Mouse (Mus musculus) midbrain, embryonic 13.5 days (tissue): ENCODE measurements at regions not wholly inside any gene's neighbourhood (a gene's known extent, or its start where the extent isn't known, plus 50 kb on each side); places are given as distances from the start of the nearest gene placed in this dataset.

Experiments used
- ATAC-seq: fragments of 200-750 bp; cut with Nextera tagmentation; 2 replicates; pipeline ENCODE4 v1.8.0; 2017; ENCODE audit warnings: mild to moderate bottlenecking, moderate TSS enrichment, moderate library complexity
- H3K27ac ChIP-seq: fragments of 300-500 bp; sonication (generic); 2 replicates; pipeline ENCODE4 v1.5.1; 2015; ENCODE audit warnings: inconsistent platforms, mild to moderate bottlenecking, moderate library complexity
- H3K27me3 ChIP-seq: fragments of 300-500 bp; sonication (generic); 2 replicates; pipeline ENCODE4 v1.6.1; 2015; ENCODE audit warnings: mild to moderate bottlenecking, inconsistent platforms
- H3K36me3 ChIP-seq: fragments of 300-500 bp; sonication (generic); 2 replicates; pipeline ENCODE4 v1.6.1; 2015; ENCODE audit warnings: mild to moderate bottlenecking, inconsistent platforms
- H3K4me1 ChIP-seq: fragments of 300-500 bp; sonication (generic); replicated peaks from 2 replicates; pipeline ENCODE4 v1.6.1; 2015; ENCODE audit warnings: inconsistent platforms
- H3K4me2 ChIP-seq: fragments of 300-500 bp; sonication (generic); replicated peaks from 2 replicates; pipeline ENCODE4 v1.6.1; 2015; ENCODE audit warnings: moderate library complexity, mild to moderate bottlenecking, inconsistent platforms
- H3K4me3 ChIP-seq: fragments of 300-500 bp; sonication (generic); replicated peaks from 2 replicates; pipeline ENCODE4 v1.5.1; 2015; ENCODE audit warnings: mild to moderate bottlenecking, inconsistent platforms
- H3K9ac ChIP-seq: fragments of 300-500 bp; sonication (generic); replicated peaks from 2 replicates; pipeline ENCODE4 v1.6.1; 2015; ENCODE audit warnings: mild to moderate bottlenecking, inconsistent platforms
- H3K9me3 ChIP-seq: fragments of 300-500 bp; sonication (generic); 2 replicates; pipeline ENCODE4 v1.6.1; 2016; ENCODE audit warnings: mild to moderate bottlenecking, inconsistent platforms
- WGBS: fragments of 180-500 bp; shearing (Covaris S2); methylation state at CpG from one replicate; pipeline ENCODE4 v1.1.7; 2015; 5-methylcytosine and 5-hydroxymethylcytosine counted together

GRCm38 (mm10) chr7:37020078-37020477, 322.2 kb downstream of the Tshz3 start:
- H3K9ac ChIP-seq, result no peak overlapping the region
- H3K4me2 ChIP-seq, result no peak overlapping the region
- no peaks in the 10 kb centered on the region for H3K4me1 ChIP-seq
- WGBS, result 62% methylated on average over 3 of the region's 3 CpGs
- no peaks in the 10 kb centered on the region for H3K36me3 ChIP-seq
- no peak overlapping the region for H3K4me3 ChIP-seq
- ATAC-seq, result no peak
- H3K27ac ChIP-seq, result no peak overlapping the region
- H3K27me3 ChIP-seq, result no peaks in the 10 kb centered on the region
- no peaks in the 10 kb centered on the region for H3K9me3 ChIP-seq

GRCm38 (mm10) chr7:37024501-37025025, 326.6 kb downstream of the Tshz3 start:
- Histone ChIP-seq H3K36me3 (no peaks in the 10 kb centered on the region), H3K27ac (no peak overlapping the region), H3K4me2 (no peak overlapping the region), H3K9ac (no peak overlapping the region), H3K27me3 (no peaks in the 10 kb centered on the region), H3K9me3 (0 out of 2 replicates have a peak, but pooled peaks cover 5% of the 10 kb centered on the region), H3K4me3 (no peak overlapping the region), H3K4me1 (no peaks in the 10 kb centered on the region)
- no peak for ATAC-seq
- 94% methylated on average over 7 of the region's 7 CpGs for WGBS

- WGBS, result 83% methylated on average over 8 of the region's 8 CpGs
- ATAC-seq, result no peak
- Histone ChIP-seq H3K4me2 (no peak overlapping the region), H3K9ac (no peak overlapping the region), H3K27ac (no peak overlapping the region), H3K27me3 (no peaks in the 10 kb centered on the region), H3K36me3 (no peaks in the 10 kb centered on the region), H3K4me1 (no peaks in the 10 kb centered on the region), H3K9me3 (peaks cover 2% of the 10 kb centered on the region; the same call in 1 of the 2 replicates), H3K4me3 (no peak overlapping the region)
Measured at GRCm38 (mm10) chr7:37064582-37065458, 366.9 kb downstream of the Tshz3 start.

- WGBS, result 72% methylated on average over 6 of the region's 6 CpGs
- no peak overlapping the region for H3K27ac ChIP-seq
- H3K9ac ChIP-seq, result no peak overlapping the region
- no peaks in the 10 kb centered on the region for H3K4me1 ChIP-seq
- H3K4me2 ChIP-seq, result no peak overlapping the region
- H3K36me3 ChIP-seq, result no peaks in the 10 kb centered on the region
- H3K27me3 ChIP-seq, result no peaks in the 10 kb centered on the region
- ATAC-seq, result peak; percentile 53; the same call in 1 of the 2 replicates
- no peaks in the 10 kb centered on the region for H3K9me3 ChIP-seq
- H3K4me3 ChIP-seq, result no peak overlapping the region
Measured at GRCm38 (mm10) chr7:37077698-37078097, 379.8 kb downstream of the Tshz3 start.

GRCm38 (mm10) chr7:37078140-37078539, 380.2 kb downstream of the Tshz3 start:
- ATAC-seq, result peak; percentile 66
- Histone ChIP-seq H3K9me3 (no peaks in the 10 kb centered on the region), H3K4me3 (no peak overlapping the region), H3K9ac (no peak overlapping the region), H3K4me2 (no peak overlapping the region), H3K27ac (no peak overlapping the region), H3K27me3 (no peaks in the 10 kb centered on the region), H3K4me1 (no peaks in the 10 kb centered on the region), H3K36me3 (no peaks in the 10 kb centered on the region)
- WGBS, result 73% methylated on average over 7 of the region's 7 CpGs

GRCm38 (mm10) chr7:37089726-37090125, 391.8 kb downstream of the Tshz3 start:
- Histone ChIP-seq H3K36me3 (no peaks in the 10 kb centered on the region), H3K9ac (no peak overlapping the region), H3K27ac (no peak overlapping the region), H3K4me1 (no peaks in the 10 kb centered on the region), H3K4me3 (no peak overlapping the region), H3K9me3 (no peaks in the 10 kb centered on the region), H3K4me2 (no peak overlapping the region), H3K27me3 (no peaks in the 10 kb centered on the region)
- no peak for ATAC-seq
- 88% methylated on average over 3 of the region's 3 CpGs for WGBS

GRCm38 (mm10) chr7:37092572-37092971, 394.7 kb downstream of the Tshz3 start:
- Histone ChIP-seq H3K9me3 (no peaks in the 10 kb centered on the region), H3K36me3 (no peaks in the 10 kb centered on the region), H3K27me3 (no peaks in the 10 kb centered on the region), H3K9ac (no peak overlapping the region), H3K4me2 (no peak overlapping the region), H3K4me1 (no peaks in the 10 kb centered on the region), H3K4me3 (no peak overlapping the region), H3K27ac (no peak overlapping the region)
- no peak for ATAC-seq
- 87% methylated on average over 6 of the region's 6 CpGs for WGBS

GRCm38 (mm10) chr7:37093721-37094120, 395.8 kb downstream of the Tshz3 start:
- H3K4me1 ChIP-seq, result no peaks in the 10 kb centered on the region
- no peak overlapping the region for H3K4me2 ChIP-seq
- ATAC-seq, result no peak
- H3K9me3 ChIP-seq, result no peaks in the 10 kb centered on the region
- no peaks in the 10 kb centered on the region for H3K36me3 ChIP-seq
- WGBS, result 70% methylated on average over 3 of the region's 3 CpGs
- no peak overlapping the region for H3K4me3 ChIP-seq
- no peak overlapping the region for H3K9ac ChIP-seq
- no peaks in the 10 kb centered on the region for H3K27me3 ChIP-seq
- no peak overlapping the region for H3K27ac ChIP-seq

GRCm38 (mm10) chr7:37095839-37096238, 397.9 kb downstream of the Tshz3 start:
- Histone ChIP-seq H3K36me3 (no peaks in the 10 kb centered on the region), H3K9me3 (no peaks in the 10 kb centered on the region), H3K27me3 (no peaks in the 10 kb centered on the region), H3K27ac (no peak overlapping the region), H3K4me3 (no peak overlapping the region), H3K4me1 (peaks cover 3% of the 10 kb centered on the region; the same call in 1 of the 2 replicates), H3K9ac (no peak overlapping the region), H3K4me2 (no peak overlapping the region)
- WGBS, result 89% methylated on average over 11 of the region's 11 CpGs
- no peak for ATAC-seq

GRCm38 (mm10) chr7:37096291-37096690, 398.4 kb downstream of the Tshz3 start:
- no peaks in the 10 kb centered on the region for H3K9me3 ChIP-seq
- no peaks in the 10 kb centered on the region for H3K36me3 ChIP-seq
- no peak overlapping the region for H3K4me3 ChIP-seq
- no peak overlapping the region for H3K27ac ChIP-seq
- no peak overlapping the region for H3K4me2 ChIP-seq
- peaks cover 3% of the 10 kb centered on the region; the same call in 1 of the 2 replicates for H3K4me1 ChIP-seq
- WGBS, result 90% methylated on average over 5 of the region's 5 CpGs
- no peak overlapping the region for H3K9ac ChIP-seq
- ATAC-seq, result no peak
- H3K27me3 ChIP-seq, result no peaks in the 10 kb centered on the region

- no peaks in the 10 kb centered on the region for H3K36me3 ChIP-seq
- H3K9me3 ChIP-seq, result no peaks in the 10 kb centered on the region
- peak; percentile 50; the same call in 1 of the 2 replicates for ATAC-seq
- no peaks in the 10 kb centered on the region for H3K27me3 ChIP-seq
- H3K27ac ChIP-seq, result no peak overlapping the region
- peaks cover 3% of the 10 kb centered on the region; the same call in 1 of the 2 replicates for H3K4me1 ChIP-seq
- no peak overlapping the region for H3K4me3 ChIP-seq
- H3K9ac ChIP-seq, result no peak overlapping the region
- WGBS, result 22% methylated on average over 5 of the region's 5 CpGs
- no peak overlapping the region for H3K4me2 ChIP-seq
Measured at GRCm38 (mm10) chr7:37098950-37099349, 401.0 kb downstream of the Tshz3 start.

GRCm38 (mm10) chr7:37104671-37105070, 406.8 kb downstream of the Tshz3 start:
- no peaks in the 10 kb centered on the region for H3K36me3 ChIP-seq
- ATAC-seq, result no peak
- H3K4me2 ChIP-seq, result no peak overlapping the region
- no peaks in the 10 kb centered on the region for H3K9me3 ChIP-seq
- no peak overlapping the region for H3K4me3 ChIP-seq
- WGBS, result 86% methylated on average over 9 of the region's 9 CpGs
- no peaks in the 10 kb centered on the region for H3K27me3 ChIP-seq
- no peaks in the 10 kb centered on the region for H3K4me1 ChIP-seq
- no peak overlapping the region for H3K27ac ChIP-seq
- no peak overlapping the region for H3K9ac ChIP-seq
